Mouse (Mus musculus): ENCODE data around the gene Slc9b2. TPM values are rescaled to one million over a fixed set of nuclear protein-coding genes. Genes with fewer than 3 reads are reported as not detected.

Slc9b2 gene
- polyA plus RNA-seq, 1 experiment from 2014 or later: 4.6 TPM

GRCm38 (mm10) chr3:135285807-135286206 lies 21.7 kb upstream of the Slc9b2 start:
- Histone ChIP-seq H3K4me1 (peaks cover 10% of the 10 kb centered on the region), H3K27me3 (no peaks in the 10 kb centered on the region), H3K9ac (no peak overlapping the region), H3K36me3 (no peaks in the 10 kb centered on the region), H3K9me3 (no peaks in the 10 kb centered on the region), H3K4me3 (no peak overlapping the region), H3K4me2 (no peak overlapping the region), H3K27ac (no peak overlapping the region)
- no peak for ATAC-seq (ENCODE audit: insufficient number of reproducible peaks, insufficient read depth, low FRiP score, low TSS enrichment, low read depth)
- WGBS: 79% methylated on average over 3 of the region's 3 CpGs

- no peak overlapping the region for H3K4me3 ChIP-seq
- no peaks in the 10 kb centered on the region for H3K4me1 ChIP-seq
- H3K27ac ChIP-seq: no peak overlapping the region
- no peak overlapping the region for H3K9ac ChIP-seq
- H3K9me3 ChIP-seq: no peaks in the 10 kb centered on the region
- H3K36me3 ChIP-seq: no peaks in the 10 kb centered on the region
- H3K4me2 ChIP-seq: no peak overlapping the region
- ATAC-seq (ENCODE audit: insufficient number of reproducible peaks, insufficient read depth, low FRiP score, low TSS enrichment, low read depth): no peak
- peaks cover 13% of the 10 kb centered on the region; the same call in 1 of the 2 replicates for H3K27me3 ChIP-seq
- WGBS: 85% methylated on average over 8 of the region's 8 CpGs
These were observed 19.3 kb upstream of the Slc9b2 start for GRCm38 (mm10) chr3:135288138-135288750.

GRCm38 (mm10) chr3:135289148-135289547 lies 18.4 kb upstream of the Slc9b2 start:
- no peak overlapping the region for H3K9ac ChIP-seq
- no peak overlapping the region for H3K4me2 ChIP-seq
- H3K4me3 ChIP-seq: no peak overlapping the region
- H3K27me3 ChIP-seq: peaks cover 13% of the 10 kb centered on the region; the same call in 1 of the 2 replicates
- no peaks in the 10 kb centered on the region for H3K36me3 ChIP-seq
- no peak overlapping the region for H3K27ac ChIP-seq
- ATAC-seq (ENCODE audit: insufficient number of reproducible peaks, insufficient read depth, low FRiP score, low TSS enrichment, low read depth): no peak
- 95% methylated on average over 1 of the region's 1 CpGs for WGBS
- H3K9me3 ChIP-seq: no peaks in the 10 kb centered on the region
- H3K4me1 ChIP-seq: peaks cover 6% of the 10 kb centered on the region

- 100% methylated on average over 3 of the region's 7 CpGs for WGBS
- peak; percentile 63; the same call in 1 of the 2 replicates for ATAC-seq (ENCODE audit: insufficient number of reproducible peaks, insufficient read depth, low FRiP score, low TSS enrichment, low read depth)
- peaks cover 14% of the 10 kb centered on the region for H3K4me1 ChIP-seq
- H3K27ac ChIP-seq: no peak overlapping the region
- H3K4me3 ChIP-seq: no peak overlapping the region
- no peaks in the 10 kb centered on the region for H3K36me3 ChIP-seq
- no peak overlapping the region for H3K9ac ChIP-seq
- H3K9me3 ChIP-seq: no peaks in the 10 kb centered on the region
- peaks cover 13% of the 10 kb centered on the region; the same call in 1 of the 2 replicates for H3K27me3 ChIP-seq
- no peak overlapping the region for H3K4me2 ChIP-seq
These were observed 17.1 kb upstream of the Slc9b2 start for GRCm38 (mm10) chr3:135290249-135290894.

- Histone ChIP-seq H3K4me2 (no peak overlapping the region), H3K27me3 (peaks cover 23% of the 10 kb centered on the region; the same call in 1 of the 2 replicates), H3K4me3 (no peak overlapping the region), H3K27ac (no peak overlapping the region), H3K36me3 (no peaks in the 10 kb centered on the region), H3K9me3 (no peaks in the 10 kb centered on the region), H3K4me1 (peaks cover 17% of the 10 kb centered on the region), H3K9ac (0 out of 2 replicates have a peak overlapping the region, but pooled peaks have one; percentile 32)
- 45% methylated on average over 7 of the region's 7 CpGs for WGBS
- no peak for ATAC-seq (ENCODE audit: insufficient number of reproducible peaks, insufficient read depth, low FRiP score, low TSS enrichment, low read depth)
These were observed 13.8 kb upstream of the Slc9b2 start for GRCm38 (mm10) chr3:135293703-135294102.

- Histone ChIP-seq H3K27me3 (peaks cover 23% of the 10 kb centered on the region; the same call in 1 of the 2 replicates), H3K9ac (no peak overlapping the region), H3K4me2 (no peak overlapping the region), H3K27ac (peak overlapping the region; percentile 4; the same call in 1 of the 2 replicates), H3K4me1 (peaks cover 17% of the 10 kb centered on the region), H3K36me3 (no peaks in the 10 kb centered on the region), H3K9me3 (no peaks in the 10 kb centered on the region), H3K4me3 (no peak overlapping the region)
- 42% methylated on average over 1 of the region's 1 CpGs for WGBS
- no peak for ATAC-seq (ENCODE audit: insufficient number of reproducible peaks, insufficient read depth, low FRiP score, low TSS enrichment, low read depth)
These were observed 11.9 kb upstream of the Slc9b2 start for GRCm38 (mm10) chr3:135295559-135295958.

GRCm38 (mm10) chr3:135298560-135298959 lies 8.9 kb upstream of the Slc9b2 start:
- no peak for ATAC-seq (ENCODE audit: insufficient number of reproducible peaks, insufficient read depth, low FRiP score, low TSS enrichment, low read depth)
- WGBS: 84% methylated on average over 3 of the region's 3 CpGs

GRCm38 (mm10) chr3:135300081-135300480 lies 7.4 kb upstream of the Slc9b2 start:
- peaks cover 20% of the 10 kb centered on the region for H3K27me3 ChIP-seq
- no peak for ATAC-seq (ENCODE audit: insufficient number of reproducible peaks, insufficient read depth, low FRiP score, low TSS enrichment, low read depth)
- peaks cover 8% of the 10 kb centered on the region; the same call in 1 of the 2 replicates for H3K4me1 ChIP-seq
- H3K9me3 ChIP-seq: no peaks in the 10 kb centered on the region
- WGBS: 77% methylated on average over 6 of the region's 6 CpGs
- H3K36me3 ChIP-seq: no peaks in the 10 kb centered on the region
- H3K4me2 ChIP-seq: no peak overlapping the region
- no peak overlapping the region for H3K27ac ChIP-seq
- no peak overlapping the region for H3K4me3 ChIP-seq
- H3K9ac ChIP-seq: no peak overlapping the region

More at GRCm38 (mm10) chr3:135298560-135298959, 8.9 kb upstream of the Slc9b2 start:
- H3K9ac ChIP-seq: no peak overlapping the region
- no peaks in the 10 kb centered on the region for H3K9me3 ChIP-seq
- peaks cover 16% of the 10 kb centered on the region for H3K4me1 ChIP-seq
- H3K27me3 ChIP-seq: peaks cover 15% of the 10 kb centered on the region
- H3K4me2 ChIP-seq: no peak overlapping the region
- no peak overlapping the region for H3K27ac ChIP-seq
- H3K36me3 ChIP-seq: no peaks in the 10 kb centered on the region
- no peak overlapping the region for H3K4me3 ChIP-seq

- Histone ChIP-seq H3K4me3 (no peak overlapping the region), H3K4me1 (peaks cover 13% of the 10 kb centered on the region; the same call in 1 of the 2 replicates), H3K4me2 (no peak overlapping the region), H3K9ac (no peak overlapping the region), H3K36me3 (no peaks in the 10 kb centered on the region), H3K27me3 (peaks cover 25% of the 10 kb centered on the region), H3K9me3 (0 out of 2 replicates have a peak, but pooled peaks cover 3% of the 10 kb centered on the region), H3K27ac (no peak overlapping the region)
- 31% methylated on average over 6 of the region's 6 CpGs for WGBS
- no peak for ATAC-seq (ENCODE audit: insufficient number of reproducible peaks, insufficient read depth, low FRiP score, low TSS enrichment, low read depth)
These were observed 3.4 kb upstream of the Slc9b2 start for GRCm38 (mm10) chr3:135304060-135304459.

GRCm38 (mm10) chr3:135304566-135304965 lies 2.9 kb upstream of the Slc9b2 start:
- Histone ChIP-seq H3K27me3 (peaks cover 25% of the 10 kb centered on the region), H3K4me1 (peaks cover 13% of the 10 kb centered on the region; the same call in 1 of the 2 replicates), H3K27ac (no peak overlapping the region), H3K9me3 (0 out of 2 replicates have a peak, but pooled peaks cover 3% of the 10 kb centered on the region), H3K4me3 (no peak overlapping the region), H3K4me2 (no peak overlapping the region), H3K9ac (no peak overlapping the region), H3K36me3 (no peaks in the 10 kb centered on the region)
- WGBS: 27% methylated on average over 9 of the region's 9 CpGs
- ATAC-seq (ENCODE audit: insufficient number of reproducible peaks, insufficient read depth, low FRiP score, low TSS enrichment, low read depth): no peak

- Histone ChIP-seq H3K9me3 (0 out of 2 replicates have a peak, but pooled peaks cover 3% of the 10 kb centered on the region), H3K4me1 (peaks cover 12% of the 10 kb centered on the region), H3K4me3 (no peak overlapping the region), H3K9ac (no peak overlapping the region), H3K4me2 (no peak overlapping the region), H3K27me3 (0 out of 2 replicates have a peak, but pooled peaks cover 4% of the 10 kb centered on the region), H3K27ac (no peak overlapping the region), H3K36me3 (no peaks in the 10 kb centered on the region)
- ATAC-seq (ENCODE audit: insufficient number of reproducible peaks, insufficient read depth, low FRiP score, low TSS enrichment, low read depth): no peak
- WGBS: 20% methylated on average over 2 of the region's 2 CpGs
These were observed 5.5 kb downstream of the Slc9b2 start for GRCm38 (mm10) chr3:135312916-135313491.

Measured in embryonic facial prominence, embryonic 13.5 days (tissue).